Mouse (Mus musculus) CH12.LX (cell line): Measurements from ENCODE around the gene Wdcp.
A peak's percentile ranks its signal among the peaks of the same experiment; 100 is the strongest.

ENCODE experiments used
- CHD1 ChIP-seq: IDR thresholded peaks from 2 replicates; pipeline ENCODE4 v1.6.1; 2012; ENCODE audit warnings: low read depth, low read length, improper control_type of control experiment, inconsistent platforms
- CHD2 ChIP-seq: IDR thresholded peaks from 2 replicates; pipeline ENCODE4 v1.6.1; 2011; ENCODE audit warnings: low read length, improper control_type of control experiment
- CTCF ChIP-seq, 2 experiments: IDR thresholded peaks in 1 of 2; conservative IDR thresholded peaks in 1 of 2; 2 replicates each; pipeline ENCODE4 v1.5.1; 2011 to 2012; ENCODE audit warnings: low read depth in 2 of 2, low read length in 2 of 2, improper control_type of control experiment in 1 of 2, inconsistent platforms in 1 of 2, mild to moderate bottlenecking in 1 of 2, moderate library complexity in 1 of 2
- HCFC1 ChIP-seq: IDR thresholded peaks from 2 replicates; pipeline ENCODE4 v1.6.1; 2012; ENCODE audit warnings: low read depth, mild to moderate bottlenecking, inconsistent platforms, low read length, improper control_type of control experiment
- MAX ChIP-seq: IDR thresholded peaks from 2 replicates; pipeline ENCODE4 v1.6.1; 2011; ENCODE audit warnings: low read length, improper control_type of control experiment
- MXI1 ChIP-seq: IDR thresholded peaks from 2 replicates; pipeline ENCODE4 v1.6.1; 2011; ENCODE audit warnings: mild to moderate bottlenecking, low read depth, low read length, improper control_type of control experiment
- NRF1 ChIP-seq: IDR thresholded peaks from 2 replicates; pipeline ENCODE4 v1.6.1; 2014; ENCODE audit warnings: low read depth, mild to moderate bottlenecking, inconsistent platforms, low read length, improper control_type of control experiment, moderate library complexity
- POLR2A ChIP-seq: IDR thresholded peaks from 2 replicates; pipeline ENCODE4 v1.6.1; 2011; ENCODE audit warnings: low read depth, mild to moderate bottlenecking, improper control_type of control experiment, low read length
- SMC3 ChIP-seq: IDR thresholded peaks from 2 replicates; pipeline ENCODE4 v1.6.1; 2011; ENCODE audit warnings: low read depth, low read length, improper control_type of control experiment
- USF1 ChIP-seq: IDR thresholded peaks from 2 replicates; pipeline ENCODE4 v1.6.1; 2014; ENCODE audit warnings: low read depth, mild to moderate bottlenecking, inconsistent platforms, low read length, improper control_type of control experiment
- ZKSCAN1 ChIP-seq: IDR thresholded peaks from 2 replicates; pipeline ENCODE4 v1.6.1; 2012; ENCODE audit warnings: low read depth, inconsistent platforms, low read length, improper control_type of control experiment, borderline replicate concordance

DNA sequence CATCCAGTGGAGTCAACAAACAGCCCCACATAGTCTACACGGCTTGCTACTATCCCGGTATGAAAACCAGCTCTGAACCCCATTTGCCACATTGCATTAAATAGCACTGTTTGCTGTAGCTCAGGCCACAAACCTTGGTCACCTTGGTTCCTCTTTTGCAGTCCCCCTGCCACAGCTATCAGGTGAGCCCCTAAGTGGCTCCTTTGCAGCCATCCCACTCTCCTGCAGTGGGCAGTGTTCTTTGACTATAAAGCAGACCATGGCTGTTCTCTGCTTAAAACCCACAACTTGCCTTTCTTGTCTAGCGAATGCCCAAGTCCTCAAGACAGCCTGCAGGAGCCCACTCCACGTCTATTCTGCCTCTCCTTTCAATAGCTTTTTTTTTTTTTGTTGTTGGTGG, 29.2 kb downstream of the Wdcp start:
- TF ChIP-seq CTCF (conservative IDR thresholded peaks at IDR 0.05 in 1 of 2, IDR thresholded peaks at IDR 0.05 in 1 of 2; ENCODE audit: low read depth in 2 of 2, low read length in 2 of 2) (0 out of 4 replicates have a peak, but pooled peaks of 1 of the 2 experiments have one; percentile 21), NRF1 (no peak), CHD1 (no peak), POLR2A (no peak), MXI1 (no peak), CHD2 (no peak), MAX (no peak), ZKSCAN1 (no peak), SMC3 (no peak), USF1 (no peak), HCFC1 (no peak)
